Mouse (Mus musculus) bone marrow macrophage, adult 2 months (primary cell): ENCODE measurements around the gene Odf3l2.

Experiments used
- CTCF ChIP-seq: IDR thresholded peaks from 2 replicates; pipeline ENCODE4 v1.5.1; 2012; ENCODE audit warnings: low read depth, mild to moderate bottlenecking, low read length, moderate library complexity
- POLR2A ChIP-seq: IDR thresholded peaks from 2 replicates; pipeline ENCODE4 v1.6.1; 2012; ENCODE audit warnings: mild to moderate bottlenecking, low read depth, low read length, borderline replicate concordance

GRCm38 (mm10) chr10:79625398-79625797 is 20.1 kb downstream of the Odf3l2 start:
- no peak for TF ChIP-seq CTCF
- no peak for TF ChIP-seq POLR2A
